Mouse (Mus musculus) intestine, embryonic 15.5 days (tissue): Measurements from ENCODE around the gene Cep55. TPM values are rescaled to one million over a fixed set of nuclear protein-coding genes. Genes with fewer than 3 reads are reported as not detected.

Experiments used
- ATAC-seq: fragments of 200-750 bp; cut with Nextera tagmentation; 2 replicates; pipeline ENCODE4 v1.8.0; 2017; ENCODE audit warnings: moderate TSS enrichment, moderate library complexity
- H3K27ac ChIP-seq: fragments of 300-500 bp; sonication (generic); 2 replicates; pipeline ENCODE4 v1.5.1; 2015; ENCODE audit warnings: mild to moderate bottlenecking, inconsistent platforms
- H3K27me3 ChIP-seq: fragments of 300-500 bp; sonication (generic); replicated peaks from 2 replicates; pipeline ENCODE4 v1.6.1; 2015; ENCODE audit warnings: inconsistent platforms
- H3K36me3 ChIP-seq: fragments of 300-500 bp; sonication (generic); 2 replicates; pipeline ENCODE4 v1.6.1; 2015; ENCODE audit warnings: inconsistent platforms
- H3K4me1 ChIP-seq: fragments of 300-500 bp; sonication (generic); replicated peaks from 2 replicates; pipeline ENCODE4 v1.6.1; 2015; ENCODE audit warnings: inconsistent platforms
- H3K4me2 ChIP-seq: fragments of 300-500 bp; sonication (generic); replicated peaks from 2 replicates; pipeline ENCODE4 v1.6.1; 2015; ENCODE audit warnings: mild to moderate bottlenecking, inconsistent platforms
- H3K4me3 ChIP-seq: fragments of 300-500 bp; sonication (generic); replicated peaks from 2 replicates; pipeline ENCODE4 v1.5.1; 2015; ENCODE audit warnings: inconsistent platforms
- H3K9ac ChIP-seq: fragments of 300-500 bp; sonication (generic); 2 replicates; pipeline ENCODE4 v1.6.1; 2015; ENCODE audit warnings: inconsistent platforms
- H3K9me3 ChIP-seq: fragments of 300-500 bp; sonication (generic); 2 replicates; pipeline ENCODE4 v1.6.1; 2016; ENCODE audit warnings: inconsistent platforms
- WGBS: fragments of 180-500 bp; shearing (Covaris S2); methylation state at CpG from one replicate; pipeline ENCODE4 v1.1.7; 2015; 5-methylcytosine and 5-hydroxymethylcytosine counted together
- polyA plus RNA-seq: library from polyadenylated mRNA; unstranded; fragments of >200 nt; fragmentation: Nextera tagmentation; extraction: Ambion mirVana; gene quantifications from 2 replicates; pipeline ENCODE4 v1.2.1, GENCODE M21; 2015

Cep55 gene
- polyA plus RNA-seq, 1 experiment from 2014 or later, result 28.9 TPM

DNA sequence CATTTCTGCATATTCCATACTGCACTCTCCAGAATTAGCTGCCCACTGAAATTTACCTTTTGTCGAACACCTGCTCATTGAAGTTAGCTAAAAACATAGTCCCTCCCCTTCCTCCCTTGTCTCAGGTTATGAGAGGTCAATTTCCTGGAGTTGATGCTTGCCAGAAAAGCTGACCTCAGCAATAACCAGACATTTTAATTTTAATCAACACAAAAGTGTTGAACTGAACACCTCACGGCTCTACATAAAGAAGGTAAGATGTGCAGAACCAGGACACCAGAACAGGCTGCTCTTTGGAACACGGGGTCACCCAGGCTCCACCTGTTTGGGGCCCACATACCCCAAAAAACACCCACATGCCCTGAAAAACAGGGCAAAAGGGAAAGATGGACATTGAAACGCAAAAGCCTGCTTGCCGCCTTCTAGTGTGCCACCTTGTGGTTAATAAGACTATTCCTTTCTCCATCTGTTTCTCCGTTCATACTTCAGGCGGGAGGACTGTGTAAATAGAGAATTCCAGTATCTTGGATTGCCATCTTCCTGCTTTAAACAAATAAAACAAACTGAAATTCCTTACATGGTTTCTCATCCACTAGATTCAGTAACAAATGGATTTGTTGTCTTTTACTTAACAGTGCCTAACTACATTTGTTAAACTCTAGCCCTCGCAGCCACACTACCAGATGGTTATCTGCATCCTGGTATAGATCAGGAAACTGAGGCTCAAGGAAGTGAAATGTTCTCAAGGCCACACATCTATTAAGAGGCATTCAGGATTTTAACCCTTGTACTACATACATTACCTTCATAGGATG, 1.4 kb upstream of the Cep55 start:
- H3K27ac ChIP-seq, result no peak overlapping the region
- 21% methylated on average over 8 of the region's 8 CpGs for WGBS
- H3K36me3 ChIP-seq, result 0 out of 2 replicates have a peak, but pooled peaks cover 2% of the 10 kb centered on the region
- no peaks in the 10 kb centered on the region for H3K27me3 ChIP-seq
- H3K4me1 ChIP-seq, result 0 out of 2 replicates have a peak, but pooled peaks cover 4% of the 10 kb centered on the region
- no peak overlapping the region for H3K9ac ChIP-seq
- ATAC-seq, result no peak
- H3K9me3 ChIP-seq, result no peaks in the 10 kb centered on the region
- peak overlapping the region; percentile 82 for H3K4me2 ChIP-seq
- H3K4me3 ChIP-seq, result peak overlapping the region; percentile 82

DNA sequence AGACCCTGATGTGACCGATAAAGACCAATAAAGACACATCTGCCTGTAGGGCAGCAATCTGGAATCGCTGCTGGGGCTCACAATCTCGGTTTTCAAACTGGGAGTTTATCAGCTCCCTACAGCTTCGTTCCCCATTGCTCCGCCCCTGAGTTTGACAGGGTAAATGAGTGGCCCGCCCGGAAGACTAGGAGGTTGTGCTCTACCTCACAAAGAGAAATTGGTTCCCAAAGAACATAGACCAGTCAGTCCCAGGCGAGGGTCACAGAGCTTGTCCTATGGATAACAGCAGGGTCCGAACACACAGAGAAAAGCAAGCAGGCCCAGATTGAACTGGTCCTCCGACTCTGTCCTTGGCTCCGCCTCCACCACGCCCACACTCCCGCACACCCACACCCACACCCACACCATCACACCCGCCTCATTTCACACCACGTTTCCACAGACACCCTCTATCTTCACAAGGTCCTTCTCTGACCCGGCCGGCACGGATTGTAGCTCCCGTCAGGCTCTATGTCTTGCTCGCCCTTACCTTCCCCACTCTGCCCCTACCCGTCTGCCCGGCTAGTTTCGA, 577 bp upstream of the Cep55 start:
- H3K4me1 ChIP-seq, result 0 out of 2 replicates have a peak, but pooled peaks cover 4% of the 10 kb centered on the region
- no peaks in the 10 kb centered on the region for H3K27me3 ChIP-seq
- peak overlapping the region; percentile 44 for H3K9ac ChIP-seq
- ATAC-seq, result peak; percentile 93
- H3K4me3 ChIP-seq, result peak overlapping the region; percentile 82
- H3K4me2 ChIP-seq, result peak overlapping the region; percentile 82
- under 1% methylated on average over 23 of the region's 23 CpGs for WGBS
- peak overlapping the region; percentile 54 for H3K27ac ChIP-seq
- H3K36me3 ChIP-seq, result 0 out of 2 replicates have a peak, but pooled peaks cover 2% of the 10 kb centered on the region
- H3K9me3 ChIP-seq, result no peaks in the 10 kb centered on the region

DNA sequence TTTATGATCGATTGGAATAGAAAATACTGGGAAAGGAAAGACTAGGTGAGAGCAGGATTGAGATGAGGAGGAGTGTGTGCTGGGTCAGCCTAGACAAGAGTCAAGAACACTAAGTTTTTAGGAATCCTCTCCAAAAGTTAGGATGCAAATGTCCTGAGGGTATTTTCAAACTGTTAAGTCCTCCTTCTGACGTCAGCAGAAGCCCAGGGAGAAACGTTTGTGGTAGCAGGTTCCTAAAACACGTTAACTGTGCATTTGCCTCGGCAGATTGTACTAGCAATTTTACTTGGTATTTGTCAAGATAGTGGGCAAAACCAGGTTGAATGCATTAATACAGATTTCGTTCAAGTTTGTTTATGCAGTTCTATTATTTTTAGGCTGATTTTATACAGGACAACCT, 987 bp downstream of the Cep55 start:
- peak overlapping the region; percentile 73; the same call in 1 of the 2 replicates for H3K9ac ChIP-seq

DNA sequence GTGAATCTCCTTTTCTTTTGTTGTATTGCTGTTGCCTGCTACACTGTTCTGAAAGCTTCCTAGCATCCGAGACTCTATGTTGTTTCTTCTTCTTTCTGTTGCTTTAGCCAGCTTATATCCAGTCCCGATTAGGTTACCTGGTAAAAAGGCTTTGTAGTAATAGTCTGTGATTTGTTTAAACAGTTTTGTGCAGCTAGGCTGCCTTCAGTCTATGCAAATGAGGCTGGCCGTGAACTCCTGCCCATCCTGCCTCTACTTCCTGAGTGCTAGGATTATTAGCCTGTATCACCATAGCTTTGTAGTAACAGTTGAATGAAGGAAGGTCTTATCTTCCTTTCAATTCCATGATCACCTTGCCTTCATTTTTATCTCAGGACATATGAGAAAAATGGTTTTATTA, 1.5 kb downstream of the Cep55 start:
- no peaks in the 10 kb centered on the region for H3K9me3 ChIP-seq
- H3K27me3 ChIP-seq, result no peaks in the 10 kb centered on the region
- H3K4me3 ChIP-seq, result no peak overlapping the region
- H3K27ac ChIP-seq, result no peak overlapping the region
- no peak for ATAC-seq
- 0 out of 2 replicates have a peak, but pooled peaks cover 4% of the 10 kb centered on the region for H3K4me1 ChIP-seq
- peaks cover 6% of the 10 kb centered on the region; the same call in 1 of the 2 replicates for H3K36me3 ChIP-seq
- peak overlapping the region; percentile 78 for H3K4me2 ChIP-seq
- no peak overlapping the region for H3K9ac ChIP-seq
- 36% methylated on average over 3 of the region's 3 CpGs for WGBS

More for the DNA sequence above, 987 bp downstream of the Cep55 start:
- ATAC-seq, result no peak
- H3K4me3 ChIP-seq, result peak overlapping the region; percentile 82
- H3K9me3 ChIP-seq, result no peaks in the 10 kb centered on the region
- no peak overlapping the region for H3K27ac ChIP-seq
- peak overlapping the region; percentile 78 for H3K4me2 ChIP-seq
- WGBS, result 12% methylated on average over 6 of the region's 6 CpGs
- H3K36me3 ChIP-seq, result 0 out of 2 replicates have a peak, but pooled peaks cover 2% of the 10 kb centered on the region
- 0 out of 2 replicates have a peak, but pooled peaks cover 4% of the 10 kb centered on the region for H3K4me1 ChIP-seq
- H3K27me3 ChIP-seq, result no peaks in the 10 kb centered on the region

DNA sequence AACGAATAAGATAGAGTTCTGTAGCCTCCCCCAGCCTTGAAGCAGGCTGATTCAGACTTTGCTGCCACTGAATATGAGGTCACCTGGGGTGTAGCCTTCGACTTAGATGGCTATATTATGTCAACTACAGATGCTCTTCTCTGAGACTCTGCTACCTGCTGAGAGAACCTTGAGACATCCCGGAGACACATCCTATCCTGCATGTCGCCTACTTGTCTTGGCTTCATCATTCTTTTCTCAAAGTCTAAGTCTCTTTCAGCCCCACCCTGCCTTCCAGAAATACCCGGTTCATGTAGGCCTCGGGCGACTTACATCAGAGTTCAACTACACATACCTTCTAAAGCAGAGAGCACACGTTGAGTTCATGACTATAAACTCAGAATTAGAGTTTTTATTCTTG, 2.1 kb downstream of the Cep55 start:
- Histone ChIP-seq H3K9me3 (no peaks in the 10 kb centered on the region), H3K27me3 (no peaks in the 10 kb centered on the region), H3K36me3 (peaks cover 7% of the 10 kb centered on the region; the same call in 1 of the 2 replicates), H3K9ac (no peak overlapping the region), H3K4me3 (no peak overlapping the region), H3K4me2 (no peak overlapping the region), H3K27ac (no peak overlapping the region), H3K4me1 (0 out of 2 replicates have a peak, but pooled peaks cover 4% of the 10 kb centered on the region)
- ATAC-seq, result no peak
- 84% methylated on average over 8 of the region's 8 CpGs for WGBS

DNA sequence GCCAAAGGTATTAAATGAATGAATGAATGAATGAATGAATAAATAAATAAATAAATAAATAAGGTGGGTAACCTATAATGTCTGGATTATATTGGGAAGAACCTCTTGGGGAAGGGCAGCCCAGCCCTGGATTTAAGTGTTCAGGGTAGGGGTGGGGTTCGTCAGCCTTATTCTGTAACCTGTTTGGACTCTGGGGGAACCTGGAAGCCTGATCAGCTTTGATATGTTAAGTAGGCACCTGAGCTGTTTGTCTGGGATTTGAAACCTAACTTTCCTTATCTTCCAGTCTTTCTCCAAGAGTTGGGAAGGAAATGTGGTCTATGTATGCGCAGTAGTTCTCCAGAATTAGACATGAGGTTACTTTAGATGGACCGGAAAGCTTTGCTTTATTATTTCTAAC, 8.4 kb downstream of the Cep55 start:
- no peak for ATAC-seq
- Histone ChIP-seq H3K4me1 (no peaks in the 10 kb centered on the region), H3K4me2 (no peak overlapping the region), H3K9me3 (no peaks in the 10 kb centered on the region), H3K4me3 (no peak overlapping the region), H3K36me3 (peaks cover 10% of the 10 kb centered on the region; the same call in 1 of the 2 replicates), H3K9ac (no peak overlapping the region), H3K27ac (no peak overlapping the region), H3K27me3 (no peaks in the 10 kb centered on the region)
- WGBS, result 81% methylated on average over 3 of the region's 3 CpGs

DNA sequence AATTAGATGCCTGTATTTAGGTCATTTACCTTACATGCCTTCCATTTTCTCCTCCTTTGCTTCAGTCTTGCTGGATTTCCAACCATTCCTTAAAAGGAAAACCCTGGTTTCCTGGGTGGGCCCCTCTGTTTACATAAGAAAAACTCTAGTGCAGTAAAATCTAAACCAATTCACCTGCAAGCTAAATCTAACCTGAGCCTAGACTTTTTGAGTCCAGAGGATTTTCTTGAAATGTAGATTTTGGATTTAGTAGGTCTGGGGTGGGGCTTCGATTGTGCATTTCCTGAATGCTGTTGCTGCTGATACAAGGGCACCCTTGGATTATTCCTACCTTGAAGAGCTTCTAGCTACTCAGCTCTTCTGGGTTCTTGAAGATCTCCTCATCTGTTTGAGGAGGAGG, 9.2 kb downstream of the Cep55 start:
- no peaks in the 10 kb centered on the region for H3K27me3 ChIP-seq
- no peaks in the 10 kb centered on the region for H3K9me3 ChIP-seq
- no peaks in the 10 kb centered on the region for H3K4me1 ChIP-seq
- 73% methylated on average over 1 of the region's 1 CpGs for WGBS
- ATAC-seq, result no peak
- no peak overlapping the region for H3K4me3 ChIP-seq
- H3K4me2 ChIP-seq, result no peak overlapping the region
- no peak overlapping the region for H3K9ac ChIP-seq
- no peak overlapping the region for H3K27ac ChIP-seq
- H3K36me3 ChIP-seq, result peaks cover 8% of the 10 kb centered on the region; the same call in 1 of the 2 replicates

DNA sequence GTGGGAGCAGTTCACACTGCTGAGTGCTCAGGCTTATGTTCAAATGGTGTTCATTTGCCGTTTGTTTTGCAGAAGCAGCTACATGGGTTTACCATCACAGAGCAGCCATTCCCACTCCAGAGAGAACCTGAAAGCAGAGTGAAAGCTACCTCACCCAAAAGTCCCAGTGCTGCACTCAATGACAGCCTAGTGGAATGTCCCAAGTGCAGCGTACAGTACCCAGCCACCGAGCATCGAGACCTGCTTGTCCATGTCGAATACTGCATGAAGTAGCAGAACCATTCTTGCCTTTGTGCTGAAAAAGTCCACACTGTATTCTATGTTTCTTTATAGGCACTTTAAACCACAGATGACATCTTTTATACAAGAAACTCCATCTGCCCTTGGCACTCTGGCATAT, 18.4 kb downstream of the Cep55 start:
- peaks cover 30% of the 10 kb centered on the region for H3K36me3 ChIP-seq
- 91% methylated on average over 5 of the region's 5 CpGs for WGBS
- H3K9ac ChIP-seq, result no peak overlapping the region
- no peak for ATAC-seq
- H3K4me1 ChIP-seq, result no peaks in the 10 kb centered on the region
- H3K27ac ChIP-seq, result no peak overlapping the region
- no peaks in the 10 kb centered on the region for H3K27me3 ChIP-seq
- H3K4me3 ChIP-seq, result no peak overlapping the region
- no peak overlapping the region for H3K4me2 ChIP-seq
- H3K9me3 ChIP-seq, result no peaks in the 10 kb centered on the region

DNA sequence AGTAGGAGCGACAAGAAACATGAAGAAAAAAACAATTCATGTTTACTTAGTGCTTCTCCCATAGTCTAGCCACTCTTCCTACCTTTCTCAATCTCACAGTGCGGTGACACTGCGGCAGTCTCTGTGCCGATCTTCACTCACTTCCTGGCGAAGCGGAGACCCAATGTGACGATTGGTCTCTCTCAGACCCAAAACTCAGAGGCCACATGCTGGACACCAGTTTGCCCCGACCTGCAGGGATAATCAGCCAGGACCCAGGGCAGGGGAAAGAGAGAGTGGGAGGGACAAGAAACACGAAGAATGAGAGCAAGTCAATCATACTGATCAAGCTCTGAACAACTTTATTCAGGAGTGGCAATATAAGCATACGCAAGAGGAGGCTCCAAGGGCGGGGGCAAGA, 20.2 kb downstream of the Cep55 start:
- Histone ChIP-seq H3K9ac (no peak overlapping the region), H3K9me3 (no peaks in the 10 kb centered on the region), H3K27ac (no peak overlapping the region)

DNA sequence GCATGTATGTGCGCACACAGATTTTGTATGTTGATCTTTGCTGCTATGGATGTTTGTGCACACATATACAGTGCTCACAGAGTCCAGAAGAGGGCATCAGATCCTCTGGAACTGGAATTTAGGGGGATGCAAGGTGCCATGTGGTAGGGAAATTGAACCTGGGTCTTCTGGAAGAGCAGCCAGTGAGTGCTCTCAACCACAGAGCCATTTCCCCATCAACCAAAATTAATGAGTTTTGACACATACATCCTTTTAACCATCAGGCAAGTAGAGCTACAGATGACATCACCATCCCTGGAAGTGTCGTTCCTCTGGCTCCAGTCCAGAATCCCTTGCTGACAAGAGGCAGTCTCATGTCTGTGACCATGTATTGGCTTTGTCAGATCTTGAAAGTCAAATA, 21.4 kb downstream of the Cep55 start:
- no peak for ATAC-seq

More for the DNA sequence above, 20.2 kb downstream of the Cep55 start:
- Histone ChIP-seq H3K4me1 (no peaks in the 10 kb centered on the region), H3K36me3 (peaks cover 28% of the 10 kb centered on the region), H3K4me2 (no peak overlapping the region), H3K27me3 (no peaks in the 10 kb centered on the region), H3K4me3 (no peak overlapping the region)
- no peak for ATAC-seq
- WGBS, result 81% methylated on average over 11 of the region's 11 CpGs

DNA sequence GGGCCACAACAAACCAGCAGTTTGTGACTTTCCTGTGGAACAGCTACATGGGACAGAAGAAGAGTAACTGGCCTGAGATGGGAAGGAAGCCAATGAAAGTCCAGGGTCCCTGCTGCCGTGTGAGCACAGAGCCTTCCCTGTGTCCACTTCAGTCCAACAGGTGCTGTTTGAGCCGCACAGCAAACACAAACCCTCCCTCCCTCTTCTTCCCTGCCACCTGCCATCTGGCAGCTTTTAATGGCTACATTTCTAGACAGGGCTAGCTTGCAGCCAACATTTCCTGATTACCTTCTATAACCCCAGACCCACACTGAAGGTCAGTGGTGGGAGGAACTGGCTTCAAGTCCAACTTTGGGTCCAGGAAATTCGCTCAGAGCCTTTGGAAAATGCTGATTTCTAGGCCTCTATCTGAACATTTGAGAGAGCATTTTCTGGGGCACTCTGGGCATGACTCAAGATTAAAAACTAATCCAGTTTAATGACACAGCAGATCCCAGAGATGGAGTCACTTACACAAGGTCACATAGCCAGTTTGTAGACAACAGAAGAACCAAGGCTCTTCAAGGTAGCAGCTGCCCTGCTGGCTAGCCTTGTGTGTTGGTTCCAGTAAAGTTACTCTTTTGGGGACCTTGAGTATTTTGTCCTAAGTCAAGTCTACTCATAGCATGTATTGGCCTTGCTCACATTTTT, 23.2 kb downstream of the Cep55 start:
- Histone ChIP-seq H3K4me2 (no peak overlapping the region), H3K9me3 (no peaks in the 10 kb centered on the region), H3K4me3 (no peak overlapping the region), H3K4me1 (no peaks in the 10 kb centered on the region), H3K27ac (no peak overlapping the region), H3K27me3 (no peaks in the 10 kb centered on the region), H3K36me3 (peaks cover 7% of the 10 kb centered on the region; the same call in 1 of the 2 replicates), H3K9ac (no peak overlapping the region)
- peak; percentile 70; the same call in 1 of the 2 replicates for ATAC-seq
- WGBS, result 50% methylated on average over 3 of the region's 3 CpGs

More for the DNA sequence above, 21.4 kb downstream of the Cep55 start:
- Histone ChIP-seq H3K9me3 (no peaks in the 10 kb centered on the region), H3K4me3 (no peak overlapping the region), H3K4me2 (no peak overlapping the region), H3K36me3 (peaks cover 16% of the 10 kb centered on the region), H3K9ac (no peak overlapping the region), H3K27me3 (no peaks in the 10 kb centered on the region), H3K4me1 (no peaks in the 10 kb centered on the region), H3K27ac (no peak overlapping the region)
- 76% methylated on average over 2 of the region's 2 CpGs for WGBS

DNA sequence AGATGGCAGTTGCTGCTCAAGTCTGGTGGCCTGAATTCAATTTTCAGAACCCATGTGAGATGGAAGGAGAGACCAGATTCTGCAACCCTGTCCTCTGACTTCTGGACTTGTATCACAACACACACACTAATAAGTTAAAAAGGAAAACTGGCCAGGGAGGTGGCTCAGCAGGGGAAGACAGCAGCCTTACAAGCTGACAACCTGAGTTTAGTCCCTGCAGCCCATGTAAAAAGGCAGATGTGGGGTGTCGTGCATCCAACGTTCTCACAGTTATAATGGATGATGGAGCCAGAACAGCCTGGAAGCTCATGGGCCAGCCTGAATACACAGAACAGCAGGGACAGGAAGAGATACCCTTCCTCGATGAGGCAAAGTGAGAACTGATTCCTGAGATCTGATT, 26.6 kb downstream of the Cep55 start:
- Histone ChIP-seq H3K9ac (no peak overlapping the region), H3K4me2 (no peak overlapping the region), H3K27ac (no peak overlapping the region), H3K9me3 (no peaks in the 10 kb centered on the region), H3K36me3 (no peaks in the 10 kb centered on the region), H3K27me3 (no peaks in the 10 kb centered on the region), H3K4me1 (0 out of 2 replicates have a peak, but pooled peaks cover 3% of the 10 kb centered on the region), H3K4me3 (no peak overlapping the region)
- ATAC-seq, result no peak
- 63% methylated on average over 3 of the region's 3 CpGs for WGBS
